Mouse (Mus musculus) heart, embryonic 12.5 days (tissue): ENCODE data around the gene Vmn1r215. TPM values are rescaled to one million over a fixed set of nuclear protein-coding genes. Genes with fewer than 3 reads are reported as not detected.
"Not testable (repeated sequence)": the region's sequence is repeated elsewhere in the genome, so short reads cannot be mapped to it uniquely, and the experiment has no call there.

Experiments
- ATAC-seq: fragments of 200-750 bp; cut with Nextera tagmentation; 2 replicates; pipeline ENCODE4 v1.8.0; 2017; ENCODE audit warnings: moderate TSS enrichment, moderate library complexity; ENCODE audit not compliant: insufficient number of reproducible peaks, low FRiP score
- H3K27ac ChIP-seq: fragments of 300-500 bp; sonication (generic); 2 replicates; pipeline ENCODE4 v1.5.1; 2016; ENCODE audit warnings: mild to moderate bottlenecking, moderate library complexity; ENCODE audit not compliant: poor library complexity, severe bottlenecking
- H3K27me3 ChIP-seq: fragments of 300-500 bp; sonication (generic); replicated peaks from 2 replicates; pipeline ENCODE4 v1.6.1; 2016; ENCODE audit warnings: mild to moderate bottlenecking, moderate library complexity
- H3K36me3 ChIP-seq: fragments of 300-500 bp; sonication (generic); 2 replicates; pipeline ENCODE4 v1.6.1; 2016; ENCODE audit warnings: mild to moderate bottlenecking, moderate library complexity
- H3K4me1 ChIP-seq: fragments of 300-500 bp; sonication (generic); replicated peaks from 2 replicates; pipeline ENCODE4 v1.6.1; 2016; ENCODE audit warnings: mild to moderate bottlenecking
- H3K4me2 ChIP-seq: fragments of 300-500 bp; sonication (generic); 2 replicates; pipeline ENCODE4 v1.6.1; 2016; ENCODE audit warnings: mild to moderate bottlenecking, moderate library complexity
- H3K4me3 ChIP-seq: fragments of 300-500 bp; sonication (generic); 2 replicates; pipeline ENCODE4 v1.5.1; 2016; ENCODE audit warnings: mild to moderate bottlenecking
- H3K9ac ChIP-seq: fragments of 300-500 bp; sonication (generic); 2 replicates; pipeline ENCODE4 v1.6.1; 2016; ENCODE audit warnings: mild to moderate bottlenecking, moderate library complexity
- H3K9me3 ChIP-seq: fragments of 300-500 bp; sonication (generic); replicated peaks from 2 replicates; pipeline ENCODE4 v1.6.1; 2016; ENCODE audit warnings: mild to moderate bottlenecking, moderate library complexity
- WGBS: fragments of 180-500 bp; shearing (Covaris S2); methylation state at CpG from one replicate; pipeline ENCODE4 v1.1.7; 2016; 5-methylcytosine and 5-hydroxymethylcytosine counted together
- polyA plus RNA-seq: library from polyadenylated mRNA; unstranded; fragments of >200 nt; fragmentation: Nextera tagmentation; extraction: Ambion mirVana; gene quantifications from 2 replicates; pipeline ENCODE4 v1.2.1, GENCODE M21; 2016

Gene Vmn1r215
- polyA plus RNA-seq, result not detected in 2 replicates

DNA sequence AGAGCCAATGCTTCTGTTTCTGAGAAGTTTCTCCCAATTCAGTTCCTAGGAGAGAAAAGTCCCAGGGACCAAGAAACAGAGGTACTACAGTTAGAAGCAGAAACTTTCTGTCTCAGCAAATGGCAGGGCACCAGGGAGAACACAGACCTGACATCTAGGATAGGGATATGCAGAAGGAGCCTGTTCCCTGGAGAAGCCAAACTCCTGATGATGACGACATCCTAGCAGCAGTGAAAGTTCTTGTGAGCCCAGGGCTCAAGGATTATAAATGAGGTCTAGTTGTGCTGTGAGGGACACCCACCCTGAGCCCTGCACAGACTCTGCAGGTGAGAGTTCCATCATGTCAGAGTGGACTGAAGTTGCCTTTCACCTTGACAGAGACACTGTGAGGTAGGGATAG, at the start of gene Vmn1r215:
Gene Vmn1r215 (plus strand): TSS at position 301 of the 400 bp plus-strand sequence.
- no peaks in the 10 kb centered on the region for H3K4me1 ChIP-seq
- 71% methylated on average over 1 of the region's 1 CpGs for WGBS
- H3K27me3 ChIP-seq, result no peaks in the 10 kb centered on the region
- no peaks in the 10 kb centered on the region for H3K36me3 ChIP-seq
- H3K4me3 ChIP-seq, result no peak within 1 kb of the TSS
- H3K4me2 ChIP-seq, result no peak within 1 kb of the TSS
- no peaks in the 10 kb centered on the region for H3K9me3 ChIP-seq
- no peak within 1 kb of the TSS for H3K9ac ChIP-seq
- ATAC-seq, result no peak
- H3K27ac ChIP-seq, result no peak within 1 kb of the TSS

DNA sequence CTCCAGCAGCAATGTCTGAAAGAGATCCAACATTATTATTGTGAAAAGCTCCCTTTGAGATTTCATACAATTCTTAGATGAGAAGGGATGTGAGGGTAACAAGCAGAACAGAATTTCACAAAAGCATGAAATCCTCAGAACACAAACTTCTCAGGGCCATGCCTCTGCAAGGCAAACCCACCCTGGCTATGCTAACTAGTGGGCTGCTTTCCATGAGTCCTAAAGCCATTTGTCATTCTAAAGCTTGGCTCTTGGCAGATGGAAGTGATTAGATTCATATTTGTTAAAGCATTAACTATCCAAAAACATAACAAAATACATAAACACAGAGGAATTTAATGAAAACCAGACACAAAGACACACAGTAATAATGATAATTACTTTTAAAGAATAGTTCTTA, 49.7 kb upstream of the Vmn1r215 start:
- Histone ChIP-seq H3K9me3 (no peaks in the 10 kb centered on the region), H3K4me1 (no peaks in the 10 kb centered on the region)
- ATAC-seq, result no peak

GRCm38 (mm10) chr13:23024812-23025211, 43.0 kb upstream of the Vmn1r215 start:
- Histone ChIP-seq H3K4me2 (no peak overlapping the region), H3K36me3 (no peaks in the 10 kb centered on the region)
- ATAC-seq, result no peak

More for the DNA sequence above, 49.7 kb upstream of the Vmn1r215 start:
- H3K9ac ChIP-seq, result no peak overlapping the region
- H3K27me3 ChIP-seq, result no peaks in the 10 kb centered on the region
- no peak overlapping the region for H3K4me2 ChIP-seq
- no peaks in the 10 kb centered on the region for H3K36me3 ChIP-seq
- no peak overlapping the region for H3K4me3 ChIP-seq
- H3K27ac ChIP-seq, result no peak overlapping the region

DNA sequence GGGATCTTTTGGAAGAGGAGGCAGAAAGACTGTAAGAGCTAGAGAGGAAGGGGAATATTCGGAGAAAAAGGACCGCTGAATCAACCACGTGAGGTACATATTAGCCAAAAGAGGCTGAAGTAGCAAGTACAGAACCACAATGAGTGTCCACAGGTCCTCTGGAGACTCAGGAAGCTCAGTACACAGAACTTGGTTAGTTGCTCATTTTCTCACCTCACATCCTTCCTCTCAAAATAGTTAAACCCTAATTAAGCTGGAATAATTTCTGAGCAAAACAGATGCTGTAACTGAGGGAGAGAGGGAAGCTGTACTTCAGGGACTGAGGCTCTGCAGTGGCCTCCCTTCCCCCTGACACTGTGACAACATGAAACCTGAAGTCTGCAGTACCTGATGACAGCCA, 37.7 kb upstream of the Vmn1r215 start, which contains the start of gene Vmn1r214:
Gene Vmn1r214 (plus strand): TSS at position 301 of the 400 bp plus-strand sequence.
- no peaks in the 10 kb centered on the region for H3K27me3 ChIP-seq
- no peak for ATAC-seq
- no peak within 1 kb of the TSS for H3K27ac ChIP-seq
- no peaks in the 10 kb centered on the region for H3K9me3 ChIP-seq
- H3K4me1 ChIP-seq, result no peaks in the 10 kb centered on the region
- H3K4me2 ChIP-seq, result no peak within 1 kb of the TSS
- H3K9ac ChIP-seq, result no peak within 1 kb of the TSS
- no peak within 1 kb of the TSS for H3K4me3 ChIP-seq
- WGBS, result 75% methylated on average over 3 of the region's 3 CpGs
- H3K36me3 ChIP-seq, result no peaks in the 10 kb centered on the region

More at GRCm38 (mm10) chr13:23024812-23025211, 43.0 kb upstream of the Vmn1r215 start:
- H3K4me3 ChIP-seq, result no peak overlapping the region
- no peaks in the 10 kb centered on the region for H3K9me3 ChIP-seq
- H3K4me1 ChIP-seq, result no peaks in the 10 kb centered on the region
- no peak overlapping the region for H3K27ac ChIP-seq
- H3K27me3 ChIP-seq, result no peaks in the 10 kb centered on the region
- H3K9ac ChIP-seq, result no peak overlapping the region

GRCm38 (mm10) chr13:23057778-23058177, 10.0 kb upstream of the Vmn1r215 start:
- Histone ChIP-seq H3K4me1 (no peaks in the 10 kb centered on the region), H3K27ac (no peak overlapping the region), H3K4me3 (no peak overlapping the region), H3K9me3 (no peaks in the 10 kb centered on the region), H3K9ac (no peak overlapping the region), H3K36me3 (no peaks in the 10 kb centered on the region), H3K27me3 (no peaks in the 10 kb centered on the region), H3K4me2 (no peak overlapping the region)
- ATAC-seq, result no peak
- 47% methylated on average over 1 of the region's 1 CpGs for WGBS

- Histone ChIP-seq H3K9ac (no peak overlapping the region), H3K4me2 (no peak overlapping the region), H3K27me3 (no peaks in the 10 kb centered on the region), H3K36me3 (no peaks in the 10 kb centered on the region), H3K4me1 (no peaks in the 10 kb centered on the region), H3K27ac (no peak overlapping the region), H3K4me3 (no peak overlapping the region), H3K9me3 (no peaks in the 10 kb centered on the region)
- 85% methylated on average over 2 of the region's 2 CpGs for WGBS
- no peak for ATAC-seq
These were observed 1.5 kb downstream of the Vmn1r215 start for GRCm38 (mm10) chr13:23069312-23069711.

DNA sequence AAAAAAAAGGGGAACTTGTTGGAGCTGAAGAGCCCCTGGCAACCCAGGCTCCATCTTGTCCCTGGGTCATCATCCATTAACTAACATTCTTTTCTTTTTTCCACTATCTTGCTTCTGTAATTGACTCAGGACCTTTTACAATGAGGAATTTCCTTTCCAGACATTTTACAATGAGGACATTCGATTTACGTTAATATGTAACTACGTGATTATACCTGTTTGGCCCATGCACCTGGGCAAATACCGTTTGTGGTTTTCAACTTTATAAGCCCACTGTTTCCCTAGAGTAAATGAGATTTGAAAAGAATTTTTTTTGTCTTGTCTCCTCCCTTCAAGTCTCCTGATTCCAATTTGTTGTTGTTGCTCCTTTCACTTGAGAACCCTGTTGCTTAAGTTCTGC, 26.6 kb downstream of the Vmn1r215 start:
- Histone ChIP-seq H3K36me3 (no peaks in the 10 kb centered on the region), H3K4me1 (no peaks in the 10 kb centered on the region), H3K9ac (no peak overlapping the region), H3K9me3 (no peaks in the 10 kb centered on the region), H3K27me3 (no peaks in the 10 kb centered on the region), H3K27ac (no peak overlapping the region), H3K4me2 (no peak overlapping the region), H3K4me3 (no peak overlapping the region)
- 84% methylated on average over 4 of the region's 4 CpGs for WGBS
- no peak for ATAC-seq

DNA sequence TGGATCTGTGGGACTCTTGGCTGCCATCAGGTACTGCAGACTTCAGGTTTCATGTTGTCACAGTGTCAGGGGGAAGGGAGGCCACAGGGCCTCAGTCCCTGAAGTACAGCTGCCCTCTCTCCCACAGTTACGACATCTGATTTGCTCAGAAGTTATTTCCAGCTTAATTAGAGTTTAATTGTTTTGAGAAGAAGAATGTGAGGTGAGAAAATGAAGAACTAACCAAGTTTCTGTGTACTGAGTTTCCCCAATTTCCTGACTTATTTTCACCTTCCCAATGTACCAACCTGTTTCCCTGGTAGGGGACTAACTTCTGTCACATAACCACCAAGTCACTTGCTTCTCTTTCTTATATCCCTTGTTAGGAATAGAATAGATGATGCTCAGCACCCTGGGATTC, 50.3 kb downstream of the Vmn1r215 start, which contains the start of gene Vmn1r217:
Gene Vmn1r217 (minus strand): TSS at position 101 of the 400 bp plus-strand sequence.
- H3K27me3 ChIP-seq, H3K4me3 ChIP-seq, H3K27ac ChIP-seq, ATAC-seq, H3K9me3 ChIP-seq, H3K4me1 ChIP-seq, H3K36me3 ChIP-seq, H3K9ac ChIP-seq, H3K4me2 ChIP-seq: not testable (repeated sequence)
- 67% methylated on average over 1 of the region's 1 CpGs for WGBS

DNA sequence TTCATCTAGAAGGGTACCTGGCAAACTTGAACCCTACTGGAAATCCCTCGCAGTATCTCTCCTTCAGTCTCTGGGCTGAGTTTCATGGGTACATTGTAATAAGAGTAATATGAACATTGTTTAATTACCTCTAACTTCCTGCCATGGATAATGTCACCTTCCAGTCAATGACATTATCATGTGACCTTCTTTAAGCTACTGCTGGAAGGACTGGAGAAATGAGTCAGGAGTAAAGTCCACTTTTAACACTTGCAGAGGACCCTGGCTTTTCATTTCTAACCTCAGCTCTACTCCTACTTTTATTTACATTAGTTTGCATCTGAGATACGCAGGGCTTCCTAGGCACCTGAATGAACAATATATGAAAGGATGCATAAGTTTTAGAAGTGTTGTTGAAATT, 52.8 kb downstream of the Vmn1r215 start:
- Histone ChIP-seq H3K27me3 (no peaks in the 10 kb centered on the region), H3K27ac (no peak overlapping the region), H3K9ac (no peak overlapping the region), H3K36me3 (no peaks in the 10 kb centered on the region), H3K4me1 (no peaks in the 10 kb centered on the region; the same call in 1 of the 2 replicates), H3K9me3 (no peaks in the 10 kb centered on the region), H3K4me3 (no peak overlapping the region), H3K4me2 (no peak overlapping the region)
- 77% methylated on average over 2 of the region's 2 CpGs for WGBS
- no peak for ATAC-seq

Other genes starting within 250 kb of the Vmn1r215 start
- not detected in 2 replicates for gene Vmn1r210, start 236.7 kb upstream of the Vmn1r215 start, polyA plus RNA-seq
- gene Vmn1r211, start 210.5 kb upstream of the Vmn1r215 start, polyA plus RNA-seq, result not detected in 2 replicates
- not detected in 2 replicates for gene Vmn1r212, start 183.8 kb upstream of the Vmn1r215 start, polyA plus RNA-seq
- not detected in 2 replicates for gene Vmn1r213, start 60.4 kb upstream of the Vmn1r215 start, polyA plus RNA-seq
- not detected in 2 replicates for gene Vmn1r214, start 37.6 kb upstream of the Vmn1r215 start, polyA plus RNA-seq
- gene Vmn1r217, start 50.2 kb downstream of the Vmn1r215 start, polyA plus RNA-seq, result not detected in 2 replicates
- gene Vmn1r218, start 65.1 kb downstream of the Vmn1r215 start, polyA plus RNA-seq, result not detected in 2 replicates
- not detected in 2 replicates for gene Vmn1r219, start 91.3 kb downstream of the Vmn1r215 start, polyA plus RNA-seq
- not detected in 2 replicates for gene Vmn1r220, start 120.0 kb downstream of the Vmn1r215 start, polyA plus RNA-seq
- gene Vmn1r221, start 146.1 kb downstream of the Vmn1r215 start, polyA plus RNA-seq, result not detected in 2 replicates
- gene Vmn1r222, start 167.9 kb downstream of the Vmn1r215 start, polyA plus RNA-seq, result not detected in 2 replicates
- not detected in 2 replicates for gene Vmn1r223, start 179.1 kb downstream of the Vmn1r215 start, polyA plus RNA-seq